Mouse (Mus musculus): ENCODE results near the gene Dmpk. TPM values are rescaled to one million over a fixed set of nuclear protein-coding genes. Genes with fewer than 3 reads are reported as not detected.

Gene Dmpk
- total RNA-seq, 2 experiments from 2014 or later = 36.3 to 48.1 TPM

DNA sequence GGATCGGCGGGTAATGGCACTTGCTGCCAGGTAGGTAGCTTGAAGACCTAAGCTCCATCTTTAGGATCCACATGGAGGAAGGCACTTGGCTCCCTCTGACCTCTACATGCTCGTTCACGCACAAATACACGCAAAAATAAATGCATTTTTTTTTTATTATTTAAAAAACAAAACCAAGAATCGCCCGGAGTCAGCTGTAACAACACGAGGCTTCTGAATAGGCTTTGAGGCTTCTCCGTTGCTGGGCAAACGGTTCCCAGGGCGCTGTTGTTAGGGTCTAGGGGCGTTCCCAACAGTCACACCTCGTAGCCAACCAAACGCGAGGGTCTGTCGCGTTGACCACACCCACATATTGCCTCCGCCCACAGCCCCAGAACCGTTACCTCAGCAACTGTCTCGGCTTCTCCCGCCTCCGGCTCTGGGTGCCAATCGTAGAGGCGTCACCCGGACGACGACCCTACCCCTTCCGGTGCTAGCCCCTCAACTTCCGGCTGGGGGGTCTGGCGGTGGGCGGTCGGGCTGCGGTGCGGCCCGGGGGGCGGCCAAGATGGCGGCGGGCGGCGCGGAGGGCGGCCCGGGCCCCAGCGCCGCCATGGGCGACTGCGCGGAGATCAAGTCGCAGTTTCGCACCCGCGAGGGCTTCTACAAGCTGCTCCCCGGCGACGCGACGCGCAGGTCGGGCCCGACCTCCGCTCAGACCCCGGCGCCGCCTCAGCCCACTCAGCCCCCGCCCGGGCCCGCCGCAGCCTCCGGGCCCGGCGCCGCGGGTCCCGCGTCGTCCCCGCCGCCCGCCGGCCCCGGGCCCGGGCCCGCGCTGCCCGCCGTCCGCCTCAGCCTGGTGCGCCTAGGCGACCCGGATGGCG is 7.7 kb upstream of the Dmpk start, which contains the start of gene Dmwd:
Gene Dmwd (plus strand): TSS at position 505 of the 863 bp plus-strand sequence.
- DNase-seq = peak; percentile 96 to 98

- DNase-seq = no peak
These were observed 7.1 kb upstream of the Dmpk start for GRCm38 (mm10) chr7:19076586-19076991.

GRCm38 (mm10) chr7:19077761-19078160 is 5.9 kb upstream of the Dmpk start:
- DNase-seq = no peak

DNA sequence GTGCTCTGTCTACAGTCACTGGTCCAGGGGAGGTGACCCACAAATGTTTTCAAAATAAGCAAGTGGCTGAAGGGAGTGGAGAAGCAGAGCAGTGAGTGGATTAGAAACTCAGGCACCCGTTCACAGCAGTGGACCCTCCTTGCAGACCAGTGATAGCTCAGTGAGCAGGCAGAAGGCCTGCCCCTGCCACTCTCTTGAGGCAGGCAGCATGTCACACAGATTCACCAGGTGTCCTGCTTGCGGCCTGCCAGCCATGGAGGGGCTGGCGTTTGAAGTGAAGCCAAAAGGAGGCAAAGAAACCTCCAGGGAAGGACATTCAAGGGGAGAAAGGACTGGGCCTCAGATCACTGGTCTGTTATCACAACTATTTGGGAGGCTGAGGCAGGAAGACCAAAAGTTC is 4.9 kb upstream of the Dmpk start:
- no peak for DNase-seq

DNA sequence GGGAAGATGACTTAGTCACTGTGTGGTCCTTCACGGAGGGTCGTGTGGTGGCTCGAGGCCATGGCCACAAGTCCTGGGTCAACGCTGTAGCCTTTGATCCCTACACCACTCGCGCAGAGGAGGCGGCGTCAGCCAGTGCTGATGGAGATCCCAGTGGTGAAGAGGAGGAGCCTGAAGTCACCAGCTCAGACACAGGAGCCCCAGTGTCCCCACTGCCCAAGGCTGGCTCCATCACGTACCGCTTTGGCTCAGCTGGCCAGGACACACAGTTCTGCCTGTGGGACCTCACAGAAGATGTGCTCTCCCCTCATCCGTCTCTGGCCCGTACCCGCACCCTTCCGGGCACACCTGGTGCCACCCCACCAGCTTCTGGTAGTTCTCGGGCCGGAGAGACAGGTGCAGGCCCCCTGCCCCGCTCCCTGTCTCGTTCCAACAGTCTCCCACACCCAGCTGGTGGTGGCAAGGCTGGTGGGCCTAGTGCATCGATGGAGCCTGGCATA is 3.1 kb upstream of the Dmpk start:
- DNase-seq = no peak

DNA sequence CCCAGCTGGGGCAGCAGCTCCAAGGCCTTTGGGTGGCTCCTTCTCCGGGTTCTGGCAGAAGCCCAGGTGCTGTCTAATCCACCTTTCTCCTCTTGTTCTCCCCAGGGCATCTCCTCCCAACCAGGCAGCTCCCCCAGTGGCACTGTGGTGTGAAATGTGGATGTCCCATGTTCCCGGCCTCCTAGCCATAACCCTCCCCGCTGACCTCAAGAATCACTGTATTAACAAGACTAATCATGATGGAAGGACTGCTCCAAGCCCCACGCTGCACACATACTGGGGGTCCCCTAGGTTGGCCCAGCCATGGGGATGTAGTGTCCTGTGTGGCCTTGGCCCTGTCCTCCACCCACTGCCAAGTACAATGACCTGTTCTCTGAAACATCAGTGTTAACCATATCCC is 1.5 kb upstream of the Dmpk start:
- DNase-seq = no peak

DNA sequence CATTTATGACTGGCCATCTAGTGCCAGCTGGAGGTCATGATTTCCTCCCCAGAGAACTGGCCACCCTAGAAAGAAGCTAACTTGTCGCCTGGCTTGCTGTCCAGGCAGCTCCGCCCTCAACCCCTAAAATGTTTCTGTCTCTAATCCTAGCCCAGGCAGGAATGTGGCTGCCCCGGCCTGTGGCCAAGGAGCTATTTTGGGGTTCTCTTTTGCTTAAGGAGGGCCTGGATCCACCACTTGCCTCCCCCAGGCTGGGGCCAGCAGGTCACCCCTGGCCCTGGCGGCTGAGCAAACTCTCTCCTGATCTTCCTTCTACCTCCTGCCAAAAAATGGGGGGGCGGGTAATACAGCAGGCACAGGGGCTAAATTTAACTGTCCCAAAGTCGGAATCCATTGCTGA is 553 bp upstream of the Dmpk start:
- no peak for DNase-seq

DNA sequence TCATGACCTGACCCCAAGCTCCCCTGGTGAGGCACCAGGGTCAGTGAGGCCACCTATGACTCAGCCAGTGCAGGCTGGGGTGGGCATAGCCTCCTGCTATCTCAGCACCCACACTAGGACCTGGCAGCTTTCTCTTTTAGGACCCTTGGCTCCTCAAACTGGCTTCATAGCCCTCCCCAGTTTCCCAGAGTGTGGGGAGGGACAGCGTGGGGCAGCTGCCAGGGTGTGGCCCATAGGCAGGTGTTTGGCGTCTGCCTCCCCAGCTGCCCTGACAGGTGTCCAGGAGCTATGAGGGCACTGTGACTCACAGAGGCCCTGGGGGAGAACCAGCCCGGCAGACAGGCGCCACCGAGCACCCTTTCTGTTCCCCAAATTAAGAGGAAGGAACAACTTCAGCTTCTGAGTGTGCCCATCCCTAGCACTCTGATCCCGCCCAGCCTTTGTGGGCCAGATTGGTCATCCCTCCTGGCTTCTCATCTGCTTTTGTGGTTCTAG is 675 bp downstream of the Dmpk start:
- DNase-seq = no peak

- DNase-seq = no peak
These were observed 1.3 kb downstream of the Dmpk start for GRCm38 (mm10) chr7:19084921-19085473.

DNA sequence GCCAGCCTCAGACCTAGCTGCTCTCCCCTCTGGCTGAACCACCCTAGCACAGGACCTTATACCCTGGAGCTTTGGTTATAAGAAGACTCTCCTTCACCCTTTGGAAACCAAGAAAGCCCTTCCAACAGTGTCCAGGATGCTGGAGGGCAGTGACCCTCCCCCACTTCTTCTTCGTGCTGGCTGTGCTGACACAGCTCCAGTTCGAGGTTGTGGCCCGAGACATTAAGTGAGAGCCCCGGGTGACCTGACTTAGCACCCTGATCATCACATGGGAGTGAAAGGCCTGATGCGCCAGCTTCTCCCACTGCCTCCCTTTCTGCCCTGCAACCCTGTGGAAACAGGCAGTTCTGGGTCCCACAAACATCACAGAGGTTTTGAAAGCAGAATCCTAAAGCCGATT is 1.8 kb downstream of the Dmpk start:
- no peak for DNase-seq

- DNase-seq = no peak
These were observed 2.4 kb downstream of the Dmpk start for GRCm38 (mm10) chr7:19086042-19086441.

GRCm38 (mm10) chr7:19086760-19087159 is 3.1 kb downstream of the Dmpk start:
- no peak for DNase-seq

DNA sequence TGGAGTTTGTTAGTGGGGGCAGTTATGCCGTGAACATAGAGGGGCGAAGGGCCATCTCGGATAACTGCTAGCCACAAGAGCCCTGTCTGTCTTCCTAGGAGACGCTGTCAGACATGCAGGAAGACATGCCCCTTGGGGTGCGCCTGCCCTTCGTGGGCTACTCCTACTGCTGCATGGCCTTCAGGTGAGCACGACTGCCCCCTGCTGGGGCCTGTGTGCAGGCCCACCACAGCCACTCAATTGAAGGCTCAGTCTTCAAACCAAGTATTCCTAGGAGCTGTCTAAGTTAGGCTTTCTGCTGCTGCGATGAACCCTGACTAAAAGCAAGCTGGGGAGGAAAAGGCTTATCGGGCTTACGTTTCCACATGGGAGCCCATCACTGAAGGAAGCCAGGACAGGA is 5.2 kb downstream of the Dmpk start:
- peak in 1 of 2 experiments; percentile 36 for DNase-seq

DNA sequence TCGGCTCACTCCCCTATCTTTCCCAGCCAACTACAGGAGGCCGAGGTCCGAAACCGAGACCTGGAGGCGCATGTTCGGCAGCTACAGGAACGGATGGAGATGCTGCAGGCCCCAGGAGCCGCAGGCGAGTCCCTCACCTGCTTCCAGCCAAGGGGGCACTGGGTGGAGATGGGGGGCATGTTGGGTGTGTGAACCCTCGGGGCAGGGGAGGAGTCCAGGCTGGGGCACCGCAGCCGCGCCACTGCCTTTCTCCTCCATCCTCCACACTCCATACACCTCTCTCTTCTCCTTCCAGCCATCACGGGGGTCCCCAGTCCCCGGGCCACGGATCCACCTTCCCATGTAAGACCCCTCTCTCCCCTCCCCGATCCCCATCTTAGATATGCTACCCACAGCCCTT is 8.3 kb downstream of the Dmpk start:
- no peak for DNase-seq

DNA sequence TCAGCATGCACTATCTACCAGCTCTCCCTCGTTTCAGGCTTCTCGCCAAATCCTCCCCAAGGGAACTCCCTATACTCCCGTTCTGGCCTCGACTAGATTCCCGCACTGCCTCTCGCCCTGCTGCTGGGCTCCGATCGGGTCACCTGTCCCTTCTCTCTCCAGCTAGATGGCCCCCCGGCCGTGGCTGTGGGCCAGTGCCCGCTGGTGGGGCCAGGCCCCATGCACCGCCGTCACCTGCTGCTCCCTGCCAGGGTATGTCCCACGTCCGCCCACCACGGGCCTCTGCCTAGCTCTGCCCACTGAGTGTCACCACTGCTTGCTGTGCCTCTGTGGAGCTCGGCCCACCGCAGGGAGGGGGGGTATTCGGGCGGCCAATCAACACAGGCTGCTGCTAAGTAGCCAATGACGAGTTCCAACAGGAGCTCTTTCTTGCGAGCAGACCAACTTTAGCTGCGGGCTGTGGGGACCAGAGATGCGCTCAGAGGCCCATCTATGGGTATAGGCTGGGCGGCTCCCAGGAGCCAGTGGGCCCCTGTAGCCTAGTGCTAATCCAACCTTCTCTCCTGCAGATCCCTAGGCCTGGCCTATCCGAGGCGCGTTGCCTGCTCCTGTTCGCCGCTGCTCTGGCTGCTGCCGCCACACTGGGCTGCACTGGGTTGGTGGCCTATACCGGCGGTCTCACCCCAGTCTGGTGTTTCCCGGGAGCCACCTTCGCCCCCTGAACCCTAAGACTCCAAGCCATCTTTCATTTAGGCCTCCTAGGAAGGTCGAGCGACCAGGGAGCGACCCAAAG is 8.9 kb downstream of the Dmpk start:
- DNase-seq = no peak

- peak; percentile 67 to 73 for DNase-seq
These were observed 9.5 kb downstream of the Dmpk start for GRCm38 (mm10) chr7:19093174-19093521.

DNA sequence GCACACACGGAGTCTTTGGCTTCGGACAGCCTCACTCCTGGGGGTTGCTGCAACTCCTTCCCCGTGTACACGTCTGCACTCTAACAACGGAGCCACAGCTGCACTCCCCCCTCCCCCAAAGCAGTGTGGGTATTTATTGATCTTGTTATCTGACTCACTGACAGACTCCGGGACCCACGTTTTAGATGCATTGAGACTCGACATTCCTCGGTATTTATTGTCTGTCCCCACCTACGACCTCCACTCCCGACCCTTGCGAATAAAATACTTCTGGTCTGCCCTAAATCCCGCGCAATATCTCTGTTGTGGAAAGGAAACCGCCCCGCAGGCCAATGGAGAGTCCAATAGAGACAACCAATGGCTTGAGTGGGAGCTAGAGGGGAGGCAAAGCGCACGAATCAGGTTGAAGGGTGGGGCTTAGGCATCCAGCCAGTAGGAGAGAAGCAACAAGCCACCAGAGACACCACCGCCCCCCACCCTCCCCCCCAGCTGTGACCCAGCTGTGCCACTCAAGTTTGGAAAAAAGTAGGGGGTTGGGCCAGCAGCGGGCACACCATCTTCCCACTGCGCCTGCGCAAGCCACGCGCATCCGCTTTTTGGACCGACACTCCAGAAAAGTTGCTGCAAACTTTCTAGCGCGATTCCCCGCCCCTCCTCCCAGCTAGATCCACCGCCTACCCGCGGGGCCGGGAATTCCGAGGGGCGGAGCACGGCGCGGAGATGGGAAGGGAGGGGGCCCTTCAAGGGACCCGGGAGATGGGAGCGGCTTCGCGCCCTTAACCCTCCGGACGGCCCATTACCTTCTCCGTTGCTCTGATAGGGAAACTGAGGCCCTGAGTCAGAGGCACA is 10.1 kb downstream of the Dmpk start:
- DNase-seq = peak; percentile 79 to 84

GRCm38 (mm10) chr7:19094471-19094825 is 10.8 kb downstream of the Dmpk start, which contains the start of gene Six5:
Gene Six5, plus strand, starts transcription at chr7:19094594.
- DNase-seq = no peak

DNA sequence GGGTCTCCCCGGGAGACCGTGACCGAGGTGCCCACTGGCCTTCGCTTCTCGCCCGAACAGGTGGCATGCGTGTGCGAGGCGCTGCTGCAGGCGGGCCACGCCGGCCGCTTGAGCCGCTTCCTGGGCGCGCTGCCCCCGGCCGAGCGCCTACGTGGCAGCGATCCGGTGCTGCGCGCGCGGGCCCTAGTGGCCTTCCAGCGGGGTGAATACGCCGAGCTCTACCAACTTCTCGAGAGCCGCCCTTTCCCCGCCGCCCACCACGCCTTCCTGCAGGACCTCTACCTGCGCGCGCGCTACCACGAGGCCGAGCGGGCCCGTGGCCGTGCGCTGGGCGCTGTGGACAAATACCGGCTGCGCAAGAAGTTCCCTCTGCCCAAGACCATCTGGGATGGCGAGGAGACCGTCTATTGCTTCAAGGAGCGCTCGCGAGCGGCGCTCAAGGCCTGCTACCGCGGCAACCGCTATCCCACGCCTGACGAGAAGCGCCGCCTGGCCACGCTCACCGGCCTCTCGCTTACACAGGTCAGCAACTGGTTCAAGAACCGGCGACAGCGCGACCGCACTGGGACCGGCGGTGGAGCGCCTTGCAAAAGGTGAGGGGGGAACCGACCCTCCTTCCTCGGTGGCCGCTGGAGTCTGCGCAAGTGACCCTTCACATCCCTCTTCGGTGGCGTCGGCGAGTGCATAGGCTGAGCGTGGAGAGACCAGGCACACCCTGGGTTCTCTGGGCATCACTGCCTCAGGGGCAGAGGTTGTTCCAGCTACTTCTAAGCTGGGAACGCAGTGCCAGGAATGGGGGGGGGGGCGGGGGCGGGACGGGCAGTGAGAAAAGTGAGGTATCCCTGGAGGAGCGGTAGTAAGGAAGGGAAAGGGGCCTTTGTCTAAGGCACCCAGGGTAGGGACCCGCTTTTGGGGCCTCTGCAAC is 11.4 kb downstream of the Dmpk start:
- no peak for DNase-seq

GRCm38 (mm10) chr7:19095751-19096110 is 12.1 kb downstream of the Dmpk start:
- DNase-seq = no peak

GRCm38 (mm10) chr7:19096421-19096976 is 12.8 kb downstream of the Dmpk start:
- DNase-seq = no peak
